Mouse (Mus musculus) heart, postnatal 0 days (tissue): ENCODE results near the gene Klhdc9.

Experiments used
- CTCF ChIP-seq: IDR thresholded peaks from 2 replicates; pipeline ENCODE4 v1.5.1; 2016; ENCODE audit warnings: antibody characterized with exemption, control low read depth, low read depth
- EP300 ChIP-seq: IDR thresholded peaks from 2 replicates; pipeline ENCODE4 v1.6.1; 2016; ENCODE audit warnings: antibody characterized with exemption, low read depth

GRCm38 (mm10) chr1:171329433-171330215, 31.0 kb downstream of the Klhdc9 start:
- no peak for TF ChIP-seq CTCF
- TF ChIP-seq EP300, result no peak
